Mouse (Mus musculus) urinary bladder, postnatal 10 days (tissue): ENCODE data around the gene Cers6.

Source experiments
- DNase-seq: peaks from one replicate; pipeline ENCODE4 v3.0.0; 2022; ENCODE audit warnings: low spot score

The Cers6 gene

DNA sequence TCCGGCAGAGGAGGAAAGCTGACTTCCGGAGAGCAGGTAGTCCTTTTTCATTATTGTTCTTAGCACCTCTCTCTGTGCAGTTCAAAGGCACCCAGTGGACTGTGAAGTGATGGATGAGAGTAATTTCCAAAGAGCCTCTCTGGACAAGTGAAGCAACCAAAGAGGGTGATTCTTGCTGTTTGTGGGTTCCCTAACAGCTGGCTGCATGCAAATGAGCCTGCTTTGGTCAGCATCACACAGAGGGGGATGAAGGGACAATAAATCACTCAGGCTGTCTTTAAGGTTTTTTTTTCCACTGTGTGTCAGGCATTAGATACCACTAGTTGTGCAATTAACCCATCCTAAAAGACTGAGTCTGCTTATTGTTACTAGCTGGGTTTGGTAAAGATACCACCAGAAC is 258.5 kb downstream of the Cers6 start:
- DNase-seq, result no peak

- no peak for DNase-seq
Observed at GRCm38 (mm10) chr2:69121681-69122080, 260.4 kb downstream of the Cers6 start.

DNA sequence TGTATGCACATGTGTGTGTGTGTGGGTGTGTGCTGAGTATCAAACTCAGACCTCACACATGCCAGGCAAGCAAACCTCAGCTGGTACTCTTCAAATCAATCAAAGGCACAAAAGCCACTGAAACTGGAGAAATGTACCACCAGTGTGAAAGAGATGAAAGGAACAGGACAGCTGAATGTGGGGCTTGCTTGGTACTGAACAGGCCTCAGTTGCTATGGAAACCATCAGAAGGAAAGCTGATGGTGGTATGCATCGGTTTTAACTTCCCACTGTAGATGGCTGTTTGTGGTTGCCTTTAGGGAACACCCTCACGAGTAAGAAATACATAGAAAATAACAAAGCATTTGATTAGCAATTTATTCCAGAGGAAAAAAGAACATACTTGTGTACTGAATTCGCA is 264.2 kb downstream of the Cers6 start:
- DNase-seq, result no peak

GRCm38 (mm10) chr2:69128321-69128720 is 267.1 kb downstream of the Cers6 start:
- no peak for DNase-seq

DNA sequence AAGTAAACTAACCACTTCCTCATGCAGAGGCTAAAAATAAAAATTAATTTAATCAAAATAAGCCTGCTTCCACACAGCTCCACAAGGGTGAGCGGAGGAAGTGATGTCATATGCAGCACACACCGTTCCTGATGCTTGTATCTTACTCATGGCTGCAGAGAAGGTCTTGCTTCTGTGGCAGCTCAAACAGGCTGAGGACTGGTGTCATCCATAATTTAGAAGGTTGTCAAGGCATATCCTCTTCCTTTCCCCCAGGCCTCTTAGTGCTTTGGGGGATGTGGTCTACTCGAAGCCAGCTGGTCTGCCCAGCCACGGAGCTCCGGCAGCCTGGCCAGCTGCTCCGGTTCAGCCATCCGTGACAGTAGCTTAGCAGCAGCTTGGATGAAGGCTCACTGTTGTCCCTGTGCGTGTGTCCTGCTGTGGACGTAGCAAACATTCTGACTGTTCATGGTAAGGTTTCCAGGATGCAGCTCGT is 267.7 kb downstream of the Cers6 start:
- no peak for DNase-seq

- DNase-seq, result no peak
Observed at GRCm38 (mm10) chr2:69129425-69130210, 268.4 kb downstream of the Cers6 start.

DNA sequence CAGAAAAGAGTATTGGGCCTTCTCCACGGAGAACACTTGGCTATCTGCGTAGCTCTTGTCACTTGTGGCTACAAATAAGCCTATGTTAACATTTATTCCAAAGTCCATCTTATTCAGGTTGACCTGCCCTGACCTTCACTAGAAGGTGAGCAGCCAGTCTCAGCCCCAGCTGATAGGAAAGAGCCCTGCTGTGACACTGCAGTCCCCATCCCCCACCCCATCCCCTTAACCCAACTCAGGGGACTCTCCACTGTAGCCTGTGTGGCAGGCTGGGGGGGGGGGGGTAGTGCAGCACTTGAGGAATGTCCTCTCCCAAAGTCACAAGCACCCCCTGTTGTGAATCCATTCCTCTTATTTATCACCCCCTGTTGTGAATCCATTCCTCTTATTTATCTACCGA is 270.8 kb downstream of the Cers6 start:
- DNase-seq, result no peak

DNA sequence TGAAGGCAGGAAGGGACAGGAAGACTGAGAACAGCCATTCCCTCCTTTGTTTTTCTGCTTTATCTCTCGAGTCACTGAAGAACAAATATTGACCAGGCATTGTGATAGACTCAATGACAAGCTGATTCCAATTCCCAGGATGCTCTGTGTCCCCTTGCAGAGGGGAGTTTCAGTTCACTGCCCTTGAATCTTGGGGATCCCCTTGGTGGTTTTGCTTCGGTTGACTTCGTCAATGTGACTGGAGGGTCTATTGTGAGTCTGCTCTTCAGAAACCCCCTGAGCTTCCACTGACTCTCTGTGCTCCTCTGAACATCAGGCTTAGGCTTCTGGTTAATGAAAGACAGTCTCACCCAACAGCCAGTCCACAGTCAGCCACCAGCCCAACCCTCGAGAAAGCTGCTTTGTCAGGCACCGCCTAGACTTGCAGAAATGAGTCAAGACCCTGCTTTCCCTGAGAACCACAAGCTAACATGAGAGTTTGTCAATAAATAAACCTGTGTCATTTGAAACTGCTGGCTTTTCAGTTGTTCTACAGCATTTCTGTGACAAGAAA is 271.3 kb downstream of the Cers6 start:
- DNase-seq, result no peak

- no peak for DNase-seq
Observed at GRCm38 (mm10) chr2:69134186-69134585, 272.9 kb downstream of the Cers6 start.

DNA sequence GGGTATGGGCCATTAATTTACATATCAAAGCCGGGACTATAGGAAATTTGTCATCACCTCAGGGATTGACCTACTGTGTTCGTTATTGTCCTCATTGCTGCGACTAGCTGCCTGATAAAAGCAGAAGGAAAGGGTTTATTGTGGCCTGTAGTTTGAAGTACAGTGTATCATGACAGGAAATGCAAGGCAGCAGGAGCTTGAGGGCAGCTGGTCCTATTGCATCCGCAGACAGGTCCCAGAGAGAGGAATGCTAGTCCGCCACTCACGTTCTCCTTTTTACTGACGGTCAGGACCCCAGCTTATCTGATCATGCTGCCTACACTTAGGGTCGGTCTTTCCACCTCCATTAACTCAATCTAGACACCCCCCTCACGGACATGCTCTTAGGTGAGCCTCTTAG is 273.7 kb downstream of the Cers6 start:
- no peak for DNase-seq

- no peak for DNase-seq
Observed at GRCm38 (mm10) chr2:69135661-69136576, 274.7 kb downstream of the Cers6 start, which contains the start of gene Nostrin. Gene Nostrin (plus strand): TSS chr2:69135800.

GRCm38 (mm10) chr2:69137406-69138084 is 276.3 kb downstream of the Cers6 start:
- no peak for DNase-seq

DNA sequence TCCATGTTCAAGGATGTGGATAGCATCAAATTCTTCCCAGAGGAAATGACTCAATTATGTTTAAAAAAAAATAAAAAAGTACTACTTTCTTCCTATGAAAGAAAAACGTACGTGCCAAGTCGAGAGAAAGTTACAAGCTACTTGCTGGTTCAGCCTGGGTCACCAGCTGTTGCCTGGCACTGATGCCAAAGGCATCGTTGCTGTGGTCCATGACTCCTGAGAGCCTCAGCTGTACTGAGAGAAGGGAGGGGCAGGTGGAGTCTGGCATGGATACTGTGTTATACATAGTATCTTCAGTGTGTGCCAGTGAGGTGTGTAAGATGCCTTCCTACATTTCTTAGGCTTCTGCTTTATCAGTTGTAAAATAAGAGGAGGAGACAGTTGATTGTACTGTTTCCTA is 277.5 kb downstream of the Cers6 start:
- no peak for DNase-seq

- no peak for DNase-seq
Observed at GRCm38 (mm10) chr2:69140215-69140614, 279.0 kb downstream of the Cers6 start.

DNA sequence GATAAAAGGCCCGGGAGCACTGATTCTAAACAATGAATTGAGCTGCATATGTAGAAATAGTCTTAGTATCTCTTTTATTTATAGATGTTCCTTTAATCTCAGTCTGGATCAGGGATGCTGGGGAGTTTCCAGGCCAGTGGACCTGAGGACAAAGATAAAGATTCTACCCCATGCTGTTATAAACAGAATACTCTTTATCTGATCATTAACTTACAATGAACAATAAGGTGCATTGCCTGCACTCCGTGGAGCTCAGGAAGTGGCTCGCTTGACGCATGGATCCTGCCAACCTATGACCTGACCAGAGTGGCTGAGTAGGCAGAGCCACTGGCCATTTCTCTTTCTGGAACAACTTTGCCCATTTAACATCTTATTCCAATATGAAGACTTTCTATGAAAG is 279.6 kb downstream of the Cers6 start:
- no peak for DNase-seq

- no peak for DNase-seq
Observed at GRCm38 (mm10) chr2:69148691-69149090, 287.4 kb downstream of the Cers6 start.

DNA sequence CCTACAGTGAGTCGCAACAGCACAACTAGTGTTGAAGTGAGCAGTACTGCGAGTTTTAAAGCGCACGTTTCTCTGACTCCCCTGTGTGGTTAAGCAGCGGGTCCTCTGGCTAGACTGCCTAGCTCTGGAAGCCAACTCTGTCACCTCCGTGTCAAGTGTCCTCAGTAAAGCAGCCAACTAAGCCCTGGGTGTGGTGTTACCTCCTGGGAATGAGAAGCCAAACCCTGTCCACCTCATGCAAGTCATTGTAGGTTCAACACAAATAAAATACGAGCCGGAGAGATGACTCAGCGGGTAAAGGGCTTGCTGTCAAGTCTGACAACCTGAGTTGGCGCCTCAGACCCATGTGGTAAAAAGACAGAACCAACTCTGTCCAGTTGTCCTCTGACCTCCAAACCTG is 287.9 kb downstream of the Cers6 start:
- no peak for DNase-seq

DNA sequence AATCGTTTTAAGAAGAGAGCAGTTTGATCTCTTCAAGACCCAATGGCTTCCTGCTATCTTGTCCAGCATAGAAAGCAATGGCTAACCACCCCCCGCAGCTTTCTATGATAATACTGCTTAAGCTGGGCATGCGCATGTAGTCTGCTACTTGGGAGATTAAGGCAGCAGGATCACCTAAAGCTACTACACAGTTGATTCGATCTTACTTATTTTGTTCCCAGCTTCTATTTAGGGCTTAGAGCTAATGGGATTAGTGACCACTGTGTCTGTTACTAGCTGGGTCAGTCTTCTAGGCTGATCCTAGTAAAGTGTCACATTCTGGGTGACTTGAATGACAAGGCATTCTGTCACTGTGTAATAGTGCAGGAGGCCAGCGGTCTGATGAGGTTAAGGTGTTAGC is 289.6 kb downstream of the Cers6 start:
- DNase-seq, result no peak

- no peak for DNase-seq
Observed at GRCm38 (mm10) chr2:69155861-69156260, 294.6 kb downstream of the Cers6 start.

DNA sequence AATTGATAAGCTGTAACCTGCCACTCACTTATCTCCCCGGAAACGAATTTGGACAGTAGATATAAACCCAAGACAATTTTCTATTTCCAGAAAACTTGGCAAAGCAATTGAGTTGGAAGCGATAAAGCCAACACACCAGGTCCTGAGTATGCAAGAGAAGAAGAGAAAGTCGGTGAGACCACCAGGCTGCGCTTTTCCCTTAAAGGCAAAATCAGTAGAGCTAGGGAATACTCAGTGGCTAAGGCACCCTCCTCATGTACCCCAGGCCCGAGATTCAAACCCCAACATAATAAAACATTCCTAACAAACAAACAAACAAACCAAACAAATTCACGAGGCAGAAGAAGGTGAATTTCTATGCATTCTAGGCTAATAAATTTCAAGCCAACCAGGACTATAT is 295.0 kb downstream of the Cers6 start:
- no peak for DNase-seq

DNA sequence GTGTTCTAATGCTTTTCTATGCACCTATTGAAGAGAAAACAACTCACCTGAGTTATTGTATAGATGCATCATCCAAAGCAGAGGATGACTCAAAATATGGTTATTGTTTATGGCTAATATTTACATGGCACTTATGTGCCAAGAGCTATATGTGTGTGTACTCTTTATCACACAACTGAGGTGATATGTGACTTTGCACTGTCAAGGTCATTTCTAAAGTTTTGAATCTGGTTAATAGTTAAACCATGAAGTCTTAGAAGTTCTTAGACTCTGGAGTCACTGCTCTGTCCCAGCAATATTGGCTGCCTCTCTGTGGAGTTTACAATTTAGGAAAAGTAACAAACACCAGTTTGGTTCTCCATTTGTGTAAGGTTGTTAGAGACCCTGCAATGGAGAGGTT is 297.7 kb downstream of the Cers6 start:
- DNase-seq, result no peak
